In the genomic region with DNA sequence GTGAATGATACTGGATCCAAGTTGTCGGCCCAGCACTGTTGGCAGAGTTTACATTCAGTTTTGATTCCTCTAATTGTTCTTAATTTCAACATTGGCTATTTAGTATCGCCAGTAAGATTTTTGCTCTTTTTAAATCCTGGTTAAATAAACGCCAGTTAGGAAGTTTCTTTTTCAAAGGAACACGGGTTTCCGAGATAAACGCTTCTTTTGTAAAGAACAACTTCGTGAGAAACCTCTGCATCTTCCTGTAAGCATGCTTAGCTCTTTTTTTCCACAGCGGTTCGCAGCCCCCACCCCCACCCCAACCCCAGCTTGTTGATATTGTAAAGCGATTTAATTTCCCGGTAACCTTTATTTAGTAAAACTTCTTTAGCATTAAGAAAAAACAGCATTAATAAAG, we compare ENCODE assay signal across 9 mouse cellular contexts. TPM values are rescaled to one million over a fixed set of nuclear protein-coding genes. Genes with fewer than 3 reads are reported as not detected.
DNase-seq lines count a peak whose midpoint lies in the region; ATAC-seq and TF ChIP-seq lines count a peak whose summit lies in the region.
"Had no signal": no experiment of that assay in that cellular context is flagged by ENCODE, and none has a peak within 500 bp of the region (broad histone marks: within the 10 kb centered on the region; RNA-seq: fewer than 3 reads in every experiment).

No protein-coding gene starts in this region.

- peak overlapping the region; percentile 97 to 100 for H3K27ac ChIP-seq in heart, embryonic 14.5 days (replicated peaks in 1 of 2; ENCODE audit: control insufficient read depth in 1 of 2, insufficient read depth in 1 of 2, low read depth in 2 of 2, low read length in 2 of 2)
- H3K27ac ChIP-seq in hindbrain, embryonic 12.5 days = peak overlapping the region; percentile 98
- peak overlapping the region; percentile 26; the same call in 1 of the 2 replicates for H3K27ac ChIP-seq in midbrain, embryonic 11.5 days (ENCODE audit: low read depth, low read length)

- TF ChIP-seq CTCF in brain, embryonic 14.5 days (IDR thresholded peaks at IDR 0.05; ENCODE audit: borderline replicate concordance, extremely low read depth, insufficient read depth, insufficient read length) = no peak

- TF ChIP-seq POLR2A in brain, embryonic 14.5 days (IDR thresholded peaks at IDR 0.05; ENCODE audit: borderline replicate concordance, extremely low read depth, insufficient read depth, insufficient read length, poor library complexity, severe bottlenecking) = no peak

- no peaks in the 10 kb centered on the region for H3K9me3 ChIP-seq in heart, embryonic 14.5 days (ENCODE audit: control insufficient read depth, low read length)
- H3K9me3 ChIP-seq in hindbrain, embryonic 12.5 days (replicated peaks) = no peaks in the 10 kb centered on the region
- H3K9me3 ChIP-seq in midbrain, embryonic 11.5 days (ENCODE audit: control insufficient read depth, low read length) = no peaks in the 10 kb centered on the region

- peaks cover 6 to 16% of the 10 kb centered on the region in 2 experiments for H3K4me1 ChIP-seq in heart, embryonic 14.5 days (ENCODE audit: control insufficient read depth in 2 of 2, insufficient read depth in 2 of 2, low read length in 2 of 2)
- H3K4me1 ChIP-seq in hindbrain, embryonic 12.5 days = peaks cover 14% of the 10 kb centered on the region
- peaks cover 9% of the 10 kb centered on the region for H3K4me1 ChIP-seq in midbrain, embryonic 11.5 days (ENCODE audit: control insufficient read depth, insufficient read depth, low read length)

- H3K4me2 ChIP-seq in heart, embryonic 14.5 days (ENCODE audit: low read length) = peak overlapping the region; percentile 93
- H3K4me2 ChIP-seq in hindbrain, embryonic 12.5 days (replicated peaks) = peak overlapping the region; percentile 69
- H3K4me2 ChIP-seq in midbrain, embryonic 11.5 days = peak overlapping the region; percentile 81

- WGBS in heart, embryonic 14.5 days = 10% methylated on average over 11 of the region's 11 CpGs
- WGBS in hindbrain, embryonic 12.5 days = under 1% methylated on average over 11 of the region's 11 CpGs
- 1% methylated on average over 11 of the region's 11 CpGs for WGBS in midbrain, embryonic 11.5 days

- peak overlapping the region; percentile 100 for H3K9ac ChIP-seq in heart, embryonic 14.5 days (ENCODE audit: low read length)
- H3K9ac ChIP-seq in hindbrain, embryonic 12.5 days = peak overlapping the region; percentile 97
- peak overlapping the region; percentile 81 for H3K9ac ChIP-seq in midbrain, embryonic 11.5 days (ENCODE audit: low read length)

- ATAC-seq in heart, embryonic 14.5 days (ENCODE audit: insufficient number of reproducible peaks, insufficient read depth, low FRiP score, low read depth) = no peak
- no peak for ATAC-seq in hindbrain, embryonic 12.5 days (ENCODE audit: low FRiP score)
- no peak for ATAC-seq in midbrain, embryonic 11.5 days (ENCODE audit: low FRiP score)
- ATAC-seq: CD4-positive, CD25-positive, alpha-beta regulatory T cell, adult 4 months had no signal

- H3K4me3 ChIP-seq in heart, embryonic 14.5 days (ENCODE audit: control insufficient read depth in 1 of 2, insufficient read depth in 1 of 2, low read depth in 1 of 2, low read length in 2 of 2) = peak overlapping the region; percentile 73 to 85; a peak in 3 of 4 replicates
- peak overlapping the region; percentile 69 for H3K4me3 ChIP-seq in hindbrain, embryonic 12.5 days
- peak overlapping the region; percentile 81 for H3K4me3 ChIP-seq in midbrain, embryonic 11.5 days (ENCODE audit: low read depth, low read length)

- intact Hi-C loops in heart, postnatal 14 days (cut with DNase I) = loop anchor here (10.0 kb wide), 1 partner anchor 1444 kb away; no protein-coding TSS in a partner anchor

- no peaks in the 10 kb centered on the region for H3K36me3 ChIP-seq in heart, embryonic 14.5 days (ENCODE audit: control insufficient read depth, insufficient read depth, low read length)
- H3K36me3 ChIP-seq in hindbrain, embryonic 12.5 days = no peaks in the 10 kb centered on the region
- H3K36me3 ChIP-seq in midbrain, embryonic 11.5 days (ENCODE audit: control insufficient read depth, insufficient read depth, low read length) = no peaks in the 10 kb centered on the region

- no peak for DNase-seq in heart, postnatal 14 days
- peak; percentile 45 for DNase-seq in brain, embryonic 14.5 days (ENCODE audit: low read depth)
- DNase-seq in midbrain, embryonic 11.5 days (ENCODE audit: low spot score, missing footprints) = peak; percentile 92
- DNase-seq in frontal cortex, postnatal 14 days (ENCODE audit: low spot score in 2 of 2) = no peak
- no peak for DNase-seq in embryo, embryonic 10 days (ENCODE audit: low spot score)
- DNase-seq in right cerebral cortex, postnatal 10 days (ENCODE audit: low spot score in 2 of 2) = no peak

- H3K27me3 ChIP-seq in heart, embryonic 14.5 days (ENCODE audit: control insufficient read depth, insufficient read depth, low read length) = no peaks in the 10 kb centered on the region
- H3K27me3 ChIP-seq in hindbrain, embryonic 12.5 days = peaks cover 10% of the 10 kb centered on the region
- H3K27me3 ChIP-seq in midbrain, embryonic 11.5 days (ENCODE audit: control insufficient read depth, insufficient read depth, low read length) = peaks cover 27% of the 10 kb centered on the region

RNA-seq across cellular contexts. Expression of a gene that starts 2.8 kb away (rescaled TPM):
- polyA plus RNA-seq in heart, embryonic 14.5 days (2014; fragmentation: Nextera tagmentation; extraction: Ambion mirVana) = 30.8 and 30.9 TPM in 2 replicates
- 10 to 100 TPM; 19.9 to 21.3 TPM for total RNA-seq in heart, postnatal 14 days (2021)
- polyA plus RNA-seq in brain, embryonic 14.5 days (2012; rRNA removed) = 134 and 209 TPM in 2 replicates
- polyA plus RNA-seq in hindbrain, embryonic 12.5 days (2016; fragmentation: Nextera tagmentation; extraction: Ambion mirVana) = 130 and 155 TPM in 2 replicates
- polyA plus RNA-seq in midbrain, embryonic 11.5 days (2014; fragmentation: Nextera tagmentation; extraction: Ambion mirVana) = 52.2 and 56.5 TPM in 2 replicates
- polyA plus RNA-seq: CD4-positive, CD25-positive, alpha-beta regulatory T cell, adult 4 months had no signal

Comparison
In these comparisons a context has a peak if more than half of its experiments do, and no peak if none do; other contexts are left out.
1. H3K27ac ChIP-seq: peak in every context shown above with its lines; median percentile 98 in heart, embryonic 14.5 days; 98 in hindbrain, embryonic 12.5 days; 26 in midbrain, embryonic 11.5 days.
2. DNase-seq: peak in brain, embryonic 14.5 days (single experiment) and midbrain, embryonic 11.5 days (single experiment); none in heart, postnatal 14 days (0 of 2), frontal cortex, postnatal 14 days (0 of 2), embryo, embryonic 10 days (single experiment) and right cerebral cortex, postnatal 10 days (0 of 2).
3. Peak in every context shown above with its lines, with median percentiles within 50 percentile points of each other: H3K4me2 ChIP-seq, H3K4me3 ChIP-seq and H3K9ac ChIP-seq.